Mouse (Mus musculus) hindbrain, embryonic 14.5 days (tissue): Measurements from ENCODE around the gene Mdk. TPM values are rescaled to one million over a fixed set of nuclear protein-coding genes. Genes with fewer than 3 reads are reported as not detected.

Source experiments
- ATAC-seq: fragments of 200-750 bp; cut with Nextera tagmentation; 2 replicates; pipeline ENCODE4 v1.8.0; 2017; ENCODE audit warnings: moderate number of reproducible peaks, mild to moderate bottlenecking, moderate TSS enrichment, moderate library complexity; ENCODE audit not compliant: low FRiP score
- DNase-seq: peaks from one replicate; pipeline ENCODE4 v3.0.0-alpha.2; 2015; ENCODE audit warnings: low spot score
- H3K27ac ChIP-seq: fragments of 300-500 bp; sonication (generic); 2 replicates; pipeline ENCODE4 v1.5.1; 2014; ENCODE audit warnings: mild to moderate bottlenecking, moderate library complexity
- H3K27me3 ChIP-seq: fragments of 300-500 bp; sonication (generic); 2 replicates; pipeline ENCODE4 v1.6.1; 2014; ENCODE audit warnings: mild to moderate bottlenecking, low read length, mixed read lengths; ENCODE audit not compliant: control insufficient read depth, insufficient read depth
- H3K36me3 ChIP-seq: fragments of 300-500 bp; sonication (generic); replicated peaks from 2 replicates; pipeline ENCODE4 v1.6.1; 2014; ENCODE audit not compliant: control insufficient read depth, insufficient read depth
- H3K4me1 ChIP-seq: fragments of 300-500 bp; sonication (generic); replicated peaks from 2 replicates; pipeline ENCODE4 v1.6.1; 2014; ENCODE audit warnings: antibody characterized with exemption, low read length, mixed read lengths; ENCODE audit not compliant: control insufficient read depth, insufficient read depth
- H3K4me2 ChIP-seq: fragments of 300-500 bp; sonication (generic); replicated peaks from 2 replicates; pipeline ENCODE4 v1.6.1; 2014; ENCODE audit warnings: mild to moderate bottlenecking, moderate library complexity
- H3K4me3 ChIP-seq: fragments of 300-500 bp; sonication (generic); replicated peaks from 2 replicates; pipeline ENCODE4 v1.5.1; 2014; ENCODE audit warnings: mild to moderate bottlenecking, low read length
- H3K9ac ChIP-seq: fragments of 300-500 bp; sonication (generic); 2 replicates; pipeline ENCODE4 v1.6.1; 2014
- H3K9me3 ChIP-seq: fragments of 300-500 bp; sonication (generic); 2 replicates; pipeline ENCODE4 v1.6.1; 2016; ENCODE audit warnings: low read length; ENCODE audit not compliant: control insufficient read depth
- WGBS: fragments of 180-500 bp; shearing (Covaris S2); extraction: QIAGEN DNeasy Blood & Tissue Kit; methylation state at CpG from one replicate; pipeline ENCODE4 v1.1.7; 2014; 5-methylcytosine and 5-hydroxymethylcytosine counted together
- polyA plus RNA-seq: library from polyadenylated mRNA; unstranded; fragments of >200 nt; fragmentation: Nextera tagmentation; extraction: Ambion mirVana; gene quantifications from 2 replicates; pipeline ENCODE4 v1.2.1, GENCODE M21; 2014

Gene Mdk
- polyA plus RNA-seq, 1 experiment from 2014 or later: 171 TPM

DNA sequence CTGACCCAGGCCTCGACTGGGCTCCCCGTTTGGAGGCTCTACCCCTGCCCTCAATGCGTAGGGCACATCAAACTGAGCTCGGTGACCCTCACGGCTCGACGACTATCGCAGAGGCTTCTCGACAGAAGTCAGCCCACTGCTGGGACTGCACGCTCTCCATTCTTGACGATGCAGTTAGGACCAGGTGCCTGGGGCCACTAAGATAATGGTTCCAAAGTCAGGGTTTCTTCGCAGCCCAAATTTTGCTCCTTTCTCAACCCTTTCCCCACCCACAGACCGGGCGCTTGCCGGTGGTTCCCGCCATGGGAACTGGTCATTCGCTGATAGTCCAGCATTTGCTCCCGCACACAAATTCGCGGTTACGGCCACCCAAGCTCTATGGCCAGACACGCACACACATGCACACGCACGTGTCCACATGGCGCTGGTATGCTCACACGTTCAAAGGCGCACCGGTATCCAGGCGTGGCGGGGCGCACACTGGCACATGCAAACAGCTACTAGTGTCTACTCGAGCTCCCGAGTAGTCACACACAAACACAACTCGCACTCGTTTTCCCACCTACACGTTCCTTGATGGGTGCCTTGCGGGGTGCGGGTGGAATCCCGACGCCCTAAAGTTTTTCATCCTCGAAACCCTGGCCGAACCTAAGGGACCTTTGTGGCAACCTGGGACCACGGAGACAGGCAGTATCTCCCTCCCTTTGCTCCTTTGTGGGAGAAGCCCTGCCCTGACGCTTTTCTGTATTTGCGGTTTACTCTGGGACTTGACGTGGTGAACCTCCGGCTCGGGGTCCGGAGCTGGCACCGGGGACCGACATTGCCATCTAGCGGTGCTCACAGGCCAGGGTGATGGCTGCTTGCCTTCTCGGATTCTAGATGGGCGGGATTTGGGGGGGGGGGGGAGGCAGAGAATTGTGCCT, 8.4 kb downstream of the Mdk start:
- ATAC-seq (peak; percentile 39; the same call in 1 of the 2 replicates), DNase-seq (peak; percentile 76)
- peak overlapping the region; percentile 25; the same call in 1 of the 2 replicates for H3K9ac ChIP-seq
- peak overlapping the region; percentile 93 for H3K4me2 ChIP-seq
- no peak overlapping the region for H3K27ac ChIP-seq
- H3K27me3 ChIP-seq: peaks cover 59% of the 10 kb centered on the region
- peak overlapping the region; percentile 63 for H3K4me3 ChIP-seq
- H3K9me3 ChIP-seq: no peaks in the 10 kb centered on the region
- WGBS: 4% methylated on average over 54 of the region's 54 CpGs
- H3K36me3 ChIP-seq: peaks cover 8% of the 10 kb centered on the region; the same call in 1 of the 2 replicates
- peaks cover 13% of the 10 kb centered on the region for H3K4me1 ChIP-seq

DNA sequence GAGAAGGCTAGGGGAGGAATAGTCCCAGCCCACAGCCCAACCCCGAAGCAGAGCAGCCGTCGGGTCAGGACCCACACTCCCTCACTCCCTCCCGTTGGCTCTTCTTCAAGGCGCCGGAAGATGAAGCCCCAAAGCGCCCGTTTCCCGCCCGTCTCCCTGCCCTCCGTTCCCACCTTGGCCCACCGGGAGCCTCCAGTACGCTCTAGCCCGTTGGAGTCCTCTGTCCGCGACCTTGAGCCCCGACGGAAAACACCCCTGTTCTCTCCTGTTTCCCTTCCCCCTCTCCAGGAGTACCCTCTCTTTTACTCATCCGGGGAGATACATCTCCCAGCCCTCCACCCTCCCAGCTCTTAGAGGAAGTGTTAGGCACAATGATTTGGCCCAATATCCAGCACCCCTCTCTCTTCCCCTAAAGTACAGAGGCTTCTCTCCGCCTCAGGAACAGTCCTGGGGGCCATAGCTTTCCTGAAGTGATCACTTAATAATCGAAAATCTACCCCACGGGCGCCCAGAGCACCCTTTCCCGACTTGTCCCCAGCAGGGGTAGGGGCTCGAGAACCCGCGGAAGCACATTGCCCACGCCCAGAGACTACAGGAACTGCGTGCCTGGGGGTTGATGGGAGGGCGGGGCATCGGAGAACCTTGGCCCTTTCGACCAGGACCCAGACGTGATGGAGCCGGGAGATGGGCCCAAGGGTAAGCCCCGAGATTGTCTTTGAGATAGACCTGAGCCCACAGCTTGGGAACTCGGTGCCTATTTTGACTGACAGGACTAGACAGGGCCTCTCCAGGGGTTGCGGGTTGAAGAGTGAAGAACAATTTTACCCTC, 9.3 kb downstream of the Mdk start:
- ATAC-seq: no peak
- no peak overlapping the region for H3K9ac ChIP-seq
- no peak for DNase-seq
- peaks cover 17% of the 10 kb centered on the region for H3K36me3 ChIP-seq
- no peak overlapping the region for H3K27ac ChIP-seq
- H3K4me1 ChIP-seq: peaks cover 13% of the 10 kb centered on the region
- no peaks in the 10 kb centered on the region for H3K9me3 ChIP-seq
- peak overlapping the region; percentile 93 for H3K4me2 ChIP-seq
- H3K27me3 ChIP-seq: peaks cover 59% of the 10 kb centered on the region
- peak overlapping the region; percentile 63 for H3K4me3 ChIP-seq
- 2% methylated on average over 37 of the region's 37 CpGs for WGBS

DNA sequence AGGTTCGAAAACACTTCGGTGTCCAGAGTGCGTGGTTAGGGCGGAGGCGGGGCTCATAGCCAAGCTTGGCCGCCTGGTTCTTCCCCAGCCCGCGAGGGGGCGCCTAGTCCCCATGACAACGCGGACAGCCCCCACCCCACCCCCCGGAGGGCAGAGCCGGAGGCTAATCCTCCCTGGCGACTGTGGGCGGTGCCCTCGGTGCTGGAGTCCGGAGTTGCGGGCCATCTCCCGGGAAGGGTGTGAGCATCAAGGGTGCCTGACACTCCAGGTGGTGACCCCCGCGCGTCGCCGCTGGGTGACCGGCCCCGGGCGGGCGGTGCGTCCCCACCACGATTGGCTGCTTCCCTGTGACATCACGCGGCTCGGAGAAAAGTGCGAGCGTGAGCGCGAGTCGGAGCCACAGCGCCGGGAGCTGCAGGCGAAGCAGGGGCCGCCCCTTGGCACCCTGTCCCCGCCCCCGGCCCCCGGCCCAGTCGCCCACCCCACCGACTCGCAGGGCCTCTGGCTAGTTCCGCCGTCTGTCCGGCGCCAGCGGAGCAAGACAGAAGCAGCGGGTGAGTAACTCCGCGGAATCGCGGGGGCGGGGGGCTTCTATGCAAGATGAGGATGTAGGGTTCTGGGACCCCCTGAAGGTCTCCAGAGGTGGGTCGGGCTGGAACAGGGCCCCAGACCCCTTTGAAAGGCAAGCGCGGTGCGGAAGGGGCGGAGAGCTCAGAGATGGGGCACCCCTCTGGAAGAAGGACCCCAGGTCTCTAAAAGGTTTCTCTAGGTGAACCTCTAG, 10.1 kb downstream of the Mdk start:
- peak; percentile 72 for DNase-seq
- WGBS: under 1% methylated on average over 63 of the region's 64 CpGs
- Histone ChIP-seq H3K27me3 (peaks cover 59% of the 10 kb centered on the region), H3K4me2 (peak overlapping the region; percentile 93), H3K9me3 (no peaks in the 10 kb centered on the region), H3K27ac (no peak overlapping the region), H3K4me3 (peak overlapping the region; percentile 63), H3K36me3 (peaks cover 25% of the 10 kb centered on the region), H3K9ac (peak overlapping the region; percentile 54), H3K4me1 (peaks cover 13% of the 10 kb centered on the region)
- peak; percentile 61 for ATAC-seq

DNA sequence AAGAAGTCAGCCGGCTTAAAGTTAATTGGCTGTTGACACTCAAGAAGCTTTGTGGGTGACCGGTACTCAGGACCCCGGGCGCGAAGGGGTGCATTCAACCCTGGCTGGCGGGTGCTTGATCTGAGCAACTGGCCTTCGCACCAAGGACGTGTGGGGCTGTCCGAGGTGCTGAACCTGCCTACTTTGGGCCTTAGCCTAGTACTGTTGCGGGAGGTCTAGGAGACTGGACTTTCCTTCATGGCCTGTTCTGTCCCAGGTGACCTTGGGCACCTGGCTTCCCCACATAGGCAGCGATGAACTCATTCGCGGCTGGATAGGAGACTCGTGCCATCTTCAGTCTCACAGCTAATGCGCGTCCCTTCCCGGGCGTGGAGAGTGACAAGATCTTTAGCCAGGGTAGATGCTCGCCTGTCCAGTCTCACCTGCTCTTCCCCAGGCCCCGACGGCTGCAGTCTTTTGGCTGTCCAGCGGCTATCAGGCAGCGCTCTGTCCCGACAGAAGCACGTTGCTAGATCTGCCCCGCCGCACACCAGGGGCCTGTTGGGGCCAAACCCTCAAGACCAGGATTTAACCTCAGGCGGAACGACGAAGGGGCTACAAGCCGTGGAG, 10.8 kb downstream of the Mdk start:
- Histone ChIP-seq H3K27ac (no peak overlapping the region), H3K4me2 (peak overlapping the region; percentile 93), H3K27me3 (peaks cover 59% of the 10 kb centered on the region), H3K9ac (peak overlapping the region; percentile 54), H3K4me1 (peaks cover 13% of the 10 kb centered on the region), H3K9me3 (no peaks in the 10 kb centered on the region), H3K4me3 (peak overlapping the region; percentile 63), H3K36me3 (peaks cover 32% of the 10 kb centered on the region)
- peak; percentile 22; the same call in 1 of the 2 replicates for ATAC-seq
- 6% methylated on average over 31 of the region's 31 CpGs for WGBS
- DNase-seq: no peak

DNA sequence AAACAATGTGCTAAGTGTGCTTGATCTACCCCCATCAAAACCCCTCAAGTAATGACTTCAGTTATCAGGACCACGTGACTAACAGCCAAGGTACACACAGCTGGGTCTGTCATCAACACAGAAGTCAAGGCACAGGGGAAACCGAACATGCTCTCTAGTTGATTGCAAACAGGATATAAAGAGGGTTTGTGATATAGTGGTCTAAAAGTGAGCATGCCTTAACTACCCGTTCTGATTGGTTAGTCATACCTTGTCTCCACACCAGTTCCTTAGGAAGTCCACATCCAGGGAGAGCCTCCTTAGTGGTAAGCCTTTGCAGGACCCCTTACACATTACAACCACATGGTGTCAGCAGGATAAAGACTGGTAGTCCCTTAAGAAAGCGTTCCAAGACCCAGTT, 12.0 kb downstream of the Mdk start:
- peaks cover 59% of the 10 kb centered on the region for H3K27me3 ChIP-seq
- 80% methylated on average over 4 of the region's 4 CpGs for WGBS

DNA sequence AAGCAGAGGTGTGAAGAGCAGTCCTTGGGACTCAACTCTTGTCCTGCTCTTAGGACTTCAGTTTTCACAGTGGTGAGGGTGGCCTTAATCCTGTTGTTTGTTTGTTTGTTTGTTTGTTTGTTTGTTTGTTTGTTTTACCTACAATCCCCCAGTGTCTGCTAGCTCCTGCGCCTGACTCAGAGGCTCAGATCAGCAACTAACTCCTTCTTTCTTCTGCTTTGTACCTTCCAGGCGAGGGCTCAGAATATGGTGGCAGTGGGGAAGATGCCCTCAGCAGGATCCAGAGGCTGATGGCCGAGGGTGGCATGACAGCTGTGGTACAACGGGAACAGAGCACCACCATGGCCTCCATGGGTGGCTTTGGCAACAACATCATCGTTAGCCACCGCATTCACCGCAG, 15.0 kb downstream of the Mdk start:
- no peak overlapping the region for H3K4me3 ChIP-seq
- DNase-seq: no peak
- H3K27ac ChIP-seq: no peak overlapping the region
- no peak for ATAC-seq
- WGBS: 90% methylated on average over 7 of the region's 7 CpGs
- no peak overlapping the region for H3K9ac ChIP-seq
- peaks cover 28% of the 10 kb centered on the region for H3K27me3 ChIP-seq
- H3K36me3 ChIP-seq: peaks cover 68% of the 10 kb centered on the region
- no peaks in the 10 kb centered on the region for H3K9me3 ChIP-seq
- H3K4me1 ChIP-seq: peaks cover 6% of the 10 kb centered on the region
- no peak overlapping the region for H3K4me2 ChIP-seq

More for the DNA sequence above, 12.0 kb downstream of the Mdk start:
- DNase-seq: no peak
- H3K4me1 ChIP-seq: peaks cover 13% of the 10 kb centered on the region
- no peak overlapping the region for H3K4me2 ChIP-seq
- H3K9ac ChIP-seq: no peak overlapping the region
- H3K9me3 ChIP-seq: no peaks in the 10 kb centered on the region
- ATAC-seq: no peak
- no peak overlapping the region for H3K4me3 ChIP-seq
- H3K27ac ChIP-seq: no peak overlapping the region
- H3K36me3 ChIP-seq: peaks cover 39% of the 10 kb centered on the region

DNA sequence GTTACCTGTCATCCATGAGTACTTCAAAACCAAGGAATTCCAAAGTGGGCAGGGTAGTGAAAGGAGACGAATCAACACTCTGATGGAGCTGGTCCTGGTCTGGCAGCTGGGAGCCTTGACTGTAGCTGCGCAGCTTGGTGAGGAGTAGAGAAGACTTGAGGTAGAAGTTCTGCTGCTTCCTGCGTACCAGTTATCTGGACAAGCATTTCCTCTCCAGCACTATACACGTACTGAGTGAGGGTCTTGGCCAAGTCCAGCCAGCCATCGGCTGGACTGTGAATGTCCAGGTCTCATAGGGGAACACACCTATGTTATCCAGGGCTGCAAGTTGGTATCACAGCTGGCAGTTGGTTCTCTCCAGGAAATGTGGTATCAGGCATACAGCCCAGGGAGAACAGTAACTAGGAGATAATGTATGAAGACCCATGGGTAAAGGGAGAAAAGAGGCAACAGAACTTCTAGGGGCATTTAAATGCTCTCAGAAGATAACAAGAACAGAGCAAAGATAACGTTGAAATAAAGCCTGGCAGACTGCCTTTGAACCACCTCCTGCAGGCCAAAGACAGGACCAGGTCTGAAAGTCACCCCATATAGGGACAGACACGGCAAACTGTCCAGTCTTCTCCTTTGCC, 15.6 kb downstream of the Mdk start:
- DNase-seq (no peak), ATAC-seq (no peak)
- Histone ChIP-seq H3K27me3 (peaks cover 22% of the 10 kb centered on the region), H3K4me3 (no peak overlapping the region), H3K9me3 (no peaks in the 10 kb centered on the region), H3K4me1 (peaks cover 5% of the 10 kb centered on the region), H3K9ac (no peak overlapping the region), H3K4me2 (no peak overlapping the region), H3K36me3 (peaks cover 74% of the 10 kb centered on the region), H3K27ac (no peak overlapping the region)
- WGBS: 92% methylated on average over 7 of the region's 7 CpGs

DNA sequence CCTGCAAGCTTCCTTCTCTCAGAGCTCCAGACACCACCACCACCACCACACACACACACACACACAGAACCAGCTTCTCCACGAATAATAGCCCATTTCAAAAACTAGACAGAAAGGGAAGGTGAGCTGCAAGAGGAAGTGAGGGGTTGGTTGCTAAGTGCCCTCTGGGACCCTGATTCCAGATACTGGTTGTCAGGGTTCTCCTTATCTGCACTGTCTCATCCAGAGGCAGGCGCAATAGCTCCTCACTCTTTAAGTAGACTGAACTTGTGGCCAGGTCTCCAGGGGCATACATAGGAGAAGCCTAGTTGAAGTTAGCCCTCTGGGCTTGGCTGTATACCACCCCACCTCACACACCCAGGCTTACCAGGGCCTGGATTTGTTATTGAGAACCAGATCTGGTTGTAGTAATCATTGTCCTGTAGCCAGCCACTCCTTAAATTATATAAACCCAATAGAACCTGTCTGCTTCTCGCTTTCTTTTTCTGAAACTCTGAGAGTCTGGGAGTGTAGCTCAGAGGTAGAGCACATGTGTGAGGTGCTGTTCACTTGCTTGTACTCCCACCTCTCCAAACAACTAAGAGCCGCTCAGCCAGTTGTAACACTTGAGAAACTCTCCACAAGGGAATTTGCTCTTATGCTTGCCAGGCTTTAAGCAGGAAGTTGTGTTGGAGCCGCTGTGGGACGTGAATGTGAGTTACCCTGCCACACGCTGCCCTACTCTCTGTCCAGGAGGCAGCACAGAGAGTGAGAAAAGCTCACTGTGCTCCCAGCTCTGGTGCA, 18.6 kb downstream of the Mdk start:
- WGBS: 89% methylated on average over 7 of the region's 7 CpGs
- H3K9ac ChIP-seq: no peak overlapping the region
- H3K4me3 ChIP-seq: no peak overlapping the region
- no peak overlapping the region for H3K4me2 ChIP-seq
- no peaks in the 10 kb centered on the region for H3K4me1 ChIP-seq
- no peaks in the 10 kb centered on the region for H3K27me3 ChIP-seq
- H3K27ac ChIP-seq: no peak overlapping the region
- H3K36me3 ChIP-seq: peaks cover 87% of the 10 kb centered on the region
- no peak for DNase-seq
- H3K9me3 ChIP-seq: no peaks in the 10 kb centered on the region
- no peak for ATAC-seq
